9 mouse cellular contexts compared by ENCODE assay signal in genomic region chr1:34007379-34007778, GRCm38 (mm10).
A peak's percentile ranks its signal among the peaks of the same experiment; 100 is the strongest.
DNase-seq lines count a peak whose midpoint lies in the region; ATAC-seq lines count a peak whose summit lies in the region.
"Had no signal": no experiment of that assay in that cellular context is flagged by ENCODE, and none has a peak within 500 bp of the region (broad histone marks: within the 10 kb centered on the region; RNA-seq: fewer than 3 reads in every experiment).

No protein-coding gene starts in this region.

- WGBS in limb, embryonic 10.5 days = 23% methylated on average over 4 of the region's 4 CpGs
- 76% methylated on average over 4 of the region's 4 CpGs for WGBS in stomach, embryonic 14.5 days

- ATAC-seq in stomach, embryonic 14.5 days (ENCODE audit: insufficient number of reproducible peaks, insufficient read depth, low FRiP score, low read depth) = no peak
- ATAC-seq in monocyte, adult 5-6 weeks (replicated peaks; ENCODE audit: insufficient number of reproducible peaks, low FRiP score, low TSS enrichment, poor library complexity, severe bottlenecking) = no peak

- H3K4me2 ChIP-seq in stomach, embryonic 14.5 days (replicated peaks; ENCODE audit: low read depth, low read length) = no peak overlapping the region

- H3K9me3 ChIP-seq in limb, embryonic 10.5 days (replicated peaks) = no peaks in the 10 kb centered on the region
- H3K9me3 ChIP-seq in stomach, embryonic 14.5 days (ENCODE audit: control insufficient read depth, low read depth, low read length) = no peaks in the 10 kb centered on the region

- no peaks in the 10 kb centered on the region for H3K36me3 ChIP-seq in limb, embryonic 10.5 days
- H3K36me3 ChIP-seq in stomach, embryonic 14.5 days (ENCODE audit: control insufficient read depth, insufficient read depth, low read length) = no peaks in the 10 kb centered on the region

- no peak overlapping the region for H3K9ac ChIP-seq in stomach, embryonic 14.5 days (replicated peaks; ENCODE audit: low read depth, low read length)

- H3K27me3 ChIP-seq in limb, embryonic 10.5 days (ENCODE audit: low read depth, poor library complexity, severe bottlenecking) = peaks cover 18% of the 10 kb centered on the region
- peaks cover 3% of the 10 kb centered on the region; the same call in 1 of the 2 replicates for H3K27me3 ChIP-seq in stomach, embryonic 14.5 days (ENCODE audit: control insufficient read depth, insufficient read depth, low read length)

- H3K27ac ChIP-seq in limb, embryonic 10.5 days = peak overlapping the region; percentile 46
- no peak overlapping the region for H3K27ac ChIP-seq in stomach, embryonic 14.5 days (ENCODE audit: low read length)

- peaks cover 46% of the 10 kb centered on the region for H3K4me1 ChIP-seq in limb, embryonic 10.5 days
- H3K4me1 ChIP-seq in stomach, embryonic 14.5 days (ENCODE audit: control insufficient read depth, insufficient read depth, low read length) = no peaks in the 10 kb centered on the region

- H3K4me3 ChIP-seq in limb, embryonic 10.5 days = peak overlapping the region; percentile 56
- 0 out of 2 replicates have a peak overlapping the region, but pooled peaks have one; percentile 37 for H3K4me3 ChIP-seq in stomach, embryonic 14.5 days (ENCODE audit: low read depth, low read length)
- H3K4me3 ChIP-seq: erythroblast, embryonic 14.5 days had no signal

- peak; percentile 15 for DNase-seq in adrenal gland, postnatal 10 days
- no peak for DNase-seq in adrenal gland, adult 18-20 months (ENCODE audit: low spot score in 2 of 2)
- peak; percentile 35 for DNase-seq in right cerebral cortex, postnatal 25 days
- no peak for DNase-seq in right cerebral cortex, adult 18-20 months
- no peak for DNase-seq in limb, embryonic 10.5 days (ENCODE audit: low spot score)
- no peak for DNase-seq in frontal cortex, postnatal 14 days (ENCODE audit: low spot score in 2 of 2)

Comparison
In these comparisons a context has a peak if more than half of its experiments do, and no peak if none do; other contexts are left out.
1. DNase-seq: peak in adrenal gland, postnatal 10 days (single experiment) and right cerebral cortex, postnatal 25 days (single experiment); none in adrenal gland, adult 18-20 months (0 of 2), right cerebral cortex, adult 18-20 months (single experiment), limb, embryonic 10.5 days (single experiment) and frontal cortex, postnatal 14 days (0 of 2).